Comparison of ENCODE assay signal across 7 mouse cellular contexts in genomic region chr9:123509638-123510604, GRCm38 (mm10). TPM values are rescaled to one million over a fixed set of nuclear protein-coding genes. Genes with fewer than 3 reads are reported as not detected.
DNase-seq lines count a peak whose midpoint lies in the region; ATAC-seq lines count a peak whose summit lies in the region.

No protein-coding gene starts in this region.

- no peak overlapping the region for H3K4me3 ChIP-seq in intestine, embryonic 15.5 days (replicated peaks)

- peaks cover 15% of the 10 kb centered on the region for H3K36me3 ChIP-seq in intestine, embryonic 15.5 days

- no peak overlapping the region for H3K9ac ChIP-seq in intestine, embryonic 15.5 days

- H3K4me2 ChIP-seq in intestine, embryonic 15.5 days (replicated peaks) = peak overlapping the region; percentile 31

- no peaks in the 10 kb centered on the region for H3K27me3 ChIP-seq in intestine, embryonic 15.5 days (replicated peaks)

- 56% methylated on average over 8 of the region's 8 CpGs for WGBS in intestine, embryonic 15.5 days

- ATAC-seq in intestine, embryonic 15.5 days = peak; percentile 74
- peak; percentile 96 for ATAC-seq in neutrophil, adult 5-6 weeks (ENCODE audit: extremely low read depth, insufficient number of reproducible peaks, low FRiP score, poor library complexity, severe bottlenecking)

- DNase-seq in left cerebral cortex, postnatal 25 days (ENCODE audit: low spot score in 2 of 2) = peak; percentile 43 to 63
- DNase-seq in left cerebral cortex, postnatal 10 days (ENCODE audit: extremely low spot score in 1 of 2, low spot score in 2 of 2) = no peak
- peak; percentile 88 for DNase-seq in T-cell, adult 2 months (ENCODE audit: low spot score)
- no peak for DNase-seq in frontal cortex, postnatal 14 days (ENCODE audit: low spot score in 2 of 2)
- DNase-seq in embryo, embryonic 9.5 days (ENCODE audit: extremely low spot score) = no peak

- intact Hi-C loops in left cerebral cortex, postnatal 25 days (cut with DNase I) = no loop called here
- intact Hi-C loops in left cerebral cortex, postnatal 10 days (cut with DNase I) = no loop called here

- no peaks in the 10 kb centered on the region for H3K9me3 ChIP-seq in intestine, embryonic 15.5 days

- H3K27ac ChIP-seq in intestine, embryonic 15.5 days = peak overlapping the region; percentile 54

- peaks cover 8% of the 10 kb centered on the region; the same call in 1 of the 2 replicates for H3K4me1 ChIP-seq in intestine, embryonic 15.5 days (replicated peaks)

RNA-seq across cellular contexts. Expression of gene Sacm1l, which starts 19.6 kb away (rescaled TPM):
- 10 to 100 TPM; 59.5 to 61.9 TPM for total RNA-seq in left cerebral cortex, postnatal 25 days (2021)
- 10 to 100 TPM; 42.4 to 46.1 TPM for total RNA-seq in left cerebral cortex, postnatal 10 days (2021)
- 67.8 and 69.5 TPM in 2 replicates for polyA plus RNA-seq in intestine, embryonic 15.5 days (2015; fragmentation: Nextera tagmentation; extraction: Ambion mirVana)
- 39.3 and 41.1 TPM in 2 replicates for total RNA-seq in neutrophil, adult 5-6 weeks (2017)

RNA-seq across cellular contexts. Expression of gene Limd1, which starts 31.4 kb away (rescaled TPM):
- 1 to 10 TPM; 6.1 to 7.2 TPM for total RNA-seq in left cerebral cortex, postnatal 25 days (2021)
- total RNA-seq in left cerebral cortex, postnatal 10 days (2021) = 10 to 100 TPM in 1 of 2 experiments, 1 to 10 TPM in 1; 9.9 to 10.1 TPM
- 51.9 and 52.3 TPM in 2 replicates for polyA plus RNA-seq in intestine, embryonic 15.5 days (2015; fragmentation: Nextera tagmentation; extraction: Ambion mirVana)
- 87.1 and 88.6 TPM in 2 replicates for total RNA-seq in neutrophil, adult 5-6 weeks (2017)

Comparison
In these comparisons a context has a peak if more than half of its experiments do, and no peak if none do; other contexts are left out.
1. DNase-seq: peak in left cerebral cortex, postnatal 25 days (2 of 2) and T-cell, adult 2 months (single experiment); none in left cerebral cortex, postnatal 10 days (0 of 2), frontal cortex, postnatal 14 days (0 of 2) and embryo, embryonic 9.5 days (single experiment).